Mouse (Mus musculus): ENCODE measurements at regions not wholly inside any gene's neighbourhood (a gene's known extent, or its start where the extent isn't known, plus 50 kb on each side); places are given as distances from the start of the nearest gene placed in this dataset.

- no peak for TF ChIP-seq CTCF (IDR thresholded peaks at IDR 0.05; ENCODE audit: low read depth, low read length)
- no peak for TF ChIP-seq POLR2A (IDR thresholded peaks at IDR 0.05; ENCODE audit: borderline replicate concordance, low read depth, low read length)
Observed at GRCm38 (mm10) chr2:137510671-137511235, 394.3 kb upstream of the Jag1 start.
